Mouse (Mus musculus) CD4-positive, CD25-positive, alpha-beta regulatory T cell, adult 4 months (primary cell): ENCODE measurements around the gene Gm10563. TPM values are rescaled to one million over a fixed set of nuclear protein-coding genes. Genes with fewer than 3 reads are reported as not detected.
"Not testable (repeated sequence)": the region's sequence is repeated elsewhere in the genome, so short reads cannot be mapped to it uniquely, and the experiment has no call there.

ENCODE experiments used
- ATAC-seq: one replicate; pipeline ENCODE4 v1.8.0; 2017
- polyA plus RNA-seq, 2 experiments: library from polyadenylated mRNA; unstranded; fragments of 100-300 nt; shearing (Covaris generic); gene quantifications; one replicate each; pipeline ENCODE4 v1.2.1; 2017

The Gm10563 gene
- polyA plus RNA-seq, 2 experiments from 2014 or later, result not detected

DNA sequence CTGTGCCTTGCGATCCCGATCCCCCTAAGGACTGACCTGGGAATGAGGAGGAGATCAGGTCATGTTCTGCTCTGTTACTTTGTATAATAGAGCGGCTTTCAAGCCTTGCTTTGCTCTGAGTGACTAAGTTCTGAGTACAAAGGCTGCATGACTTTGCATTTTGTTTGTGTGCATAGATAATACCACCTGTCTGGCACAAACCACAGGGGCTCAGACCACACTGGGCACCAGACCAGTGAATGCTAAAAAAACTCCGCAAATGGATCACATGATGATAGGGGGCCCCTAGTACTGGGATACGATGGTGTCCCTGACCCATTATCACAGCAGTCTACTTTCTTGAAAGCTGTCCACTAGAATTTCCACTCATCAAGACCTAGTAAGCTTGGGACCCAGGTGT lies 48.6 kb downstream of the Gm10563 start:
- no peak for ATAC-seq

DNA sequence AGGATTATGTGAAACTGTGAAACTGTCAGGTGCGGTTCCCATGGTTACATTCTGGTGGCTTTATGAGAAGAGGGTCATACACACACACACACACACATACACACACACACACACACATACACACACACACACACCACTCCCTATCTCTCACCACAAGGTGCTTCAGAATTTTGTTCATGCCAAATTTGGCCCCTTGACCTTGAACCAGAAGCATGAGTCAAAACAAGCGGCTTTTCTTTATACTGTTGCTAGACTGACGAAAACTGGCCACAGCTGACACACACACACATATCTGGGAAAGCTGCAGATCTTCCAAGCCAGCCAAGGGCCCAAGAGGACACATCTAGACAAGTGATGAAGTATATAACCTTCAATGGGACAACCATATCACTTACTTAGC lies 49.4 kb downstream of the Gm10563 start:
- no peak for ATAC-seq

DNA sequence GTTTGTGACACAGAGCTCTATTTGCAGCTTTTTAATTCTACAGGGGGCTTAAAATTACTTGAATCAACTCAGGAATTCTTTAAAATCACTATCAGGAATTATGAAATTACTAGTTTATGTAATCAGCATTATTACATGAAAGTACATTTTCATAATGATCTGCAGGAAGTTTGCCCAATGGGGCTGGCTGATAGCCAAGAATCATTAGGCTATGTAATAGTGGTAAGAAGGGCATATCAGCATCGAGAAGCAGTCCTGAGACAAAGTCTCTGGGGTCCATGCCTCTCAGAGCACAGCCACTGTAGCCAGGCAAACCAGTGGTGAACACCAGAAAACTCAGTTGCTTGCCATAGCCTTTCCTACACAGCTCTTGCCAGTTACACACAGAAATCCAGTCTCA lies 51.4 kb downstream of the Gm10563 start:
- ATAC-seq, result no peak

DNA sequence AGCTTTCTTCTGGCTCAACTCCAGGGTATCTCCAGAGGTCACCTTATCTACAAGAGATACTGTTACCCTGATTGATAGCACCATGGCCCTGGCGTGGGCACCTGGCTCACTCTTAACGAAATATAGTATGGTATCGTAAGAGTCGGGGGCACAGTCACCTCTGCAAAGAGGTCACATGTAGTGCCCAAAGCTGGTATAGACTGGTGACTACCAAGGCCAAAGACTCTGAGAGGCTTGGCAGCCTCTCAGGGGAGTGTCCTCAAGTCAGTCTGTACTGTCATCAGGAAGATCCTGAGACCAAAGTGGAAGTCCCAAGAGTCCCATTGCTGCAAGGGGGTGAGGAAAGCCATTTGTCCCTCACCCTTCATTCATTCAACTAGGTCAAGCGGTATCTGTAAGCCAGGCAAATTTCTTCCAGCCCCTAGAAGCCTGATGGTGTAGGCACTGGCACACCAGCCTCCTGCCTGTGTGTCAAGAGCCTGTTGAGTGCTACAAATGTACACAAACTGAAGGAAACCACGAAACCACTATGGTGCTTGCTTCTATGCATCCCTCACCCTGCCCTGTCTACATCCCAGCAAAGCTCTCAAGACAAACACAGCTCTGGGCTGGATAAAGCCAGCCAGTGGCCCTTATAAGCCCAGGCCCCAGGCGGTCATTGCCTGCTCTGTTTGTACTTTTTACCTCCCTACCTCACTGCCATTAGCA lies 54.0 kb downstream of the Gm10563 start:
- no peak for ATAC-seq

DNA sequence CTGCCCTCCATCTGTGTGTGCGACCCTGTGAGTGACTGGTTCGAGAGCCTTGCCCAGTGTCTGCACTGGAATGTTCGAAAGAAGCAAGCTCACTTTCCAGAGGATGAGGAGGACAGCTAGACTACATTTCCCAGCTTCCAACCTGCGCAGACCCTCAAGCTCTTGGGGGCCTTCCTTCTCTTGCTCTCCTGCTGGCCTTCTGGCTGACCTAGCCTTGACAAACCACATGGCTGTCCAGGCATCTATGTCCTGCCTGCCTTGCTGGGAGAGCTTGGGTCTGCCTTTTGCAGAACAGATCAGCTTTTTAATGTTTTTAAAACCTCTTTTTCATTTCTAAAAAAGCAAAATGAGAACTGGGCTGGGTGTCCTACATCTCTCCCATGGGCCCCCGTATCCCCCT lies 55.9 kb downstream of the Gm10563 start:
- ATAC-seq, result no peak

DNA sequence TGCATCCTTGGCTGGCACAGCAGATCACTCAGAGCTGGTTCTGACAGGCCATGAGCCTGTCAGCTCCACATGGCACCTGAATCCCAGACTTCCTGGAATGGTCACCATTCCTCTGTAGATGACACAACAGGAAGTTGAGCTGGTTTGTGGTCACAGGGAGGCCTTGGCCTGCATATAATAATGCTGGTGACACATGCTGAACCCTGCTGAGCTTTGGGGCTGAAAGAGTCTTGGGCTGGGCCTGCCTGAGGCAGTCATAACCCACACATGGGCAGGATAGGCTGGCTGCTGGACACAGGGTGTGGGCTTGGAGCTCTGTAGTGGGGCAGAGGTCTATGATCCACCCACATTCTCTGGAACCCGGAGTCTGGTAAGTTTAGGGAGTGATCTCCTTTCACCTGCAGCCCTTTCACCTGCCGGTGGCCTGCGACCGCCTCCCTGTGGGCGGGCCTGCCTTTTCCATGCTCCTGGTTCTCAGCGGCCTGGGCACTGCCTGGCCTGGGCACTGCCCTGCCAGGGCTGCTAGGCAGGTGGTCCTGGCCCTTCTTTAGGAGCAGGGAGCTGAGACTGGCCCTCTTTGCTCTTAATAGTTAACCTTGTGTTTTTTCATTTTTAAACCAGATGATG lies 62.8 kb downstream of the Gm10563 start:
- ATAC-seq, result peak; percentile 34

DNA sequence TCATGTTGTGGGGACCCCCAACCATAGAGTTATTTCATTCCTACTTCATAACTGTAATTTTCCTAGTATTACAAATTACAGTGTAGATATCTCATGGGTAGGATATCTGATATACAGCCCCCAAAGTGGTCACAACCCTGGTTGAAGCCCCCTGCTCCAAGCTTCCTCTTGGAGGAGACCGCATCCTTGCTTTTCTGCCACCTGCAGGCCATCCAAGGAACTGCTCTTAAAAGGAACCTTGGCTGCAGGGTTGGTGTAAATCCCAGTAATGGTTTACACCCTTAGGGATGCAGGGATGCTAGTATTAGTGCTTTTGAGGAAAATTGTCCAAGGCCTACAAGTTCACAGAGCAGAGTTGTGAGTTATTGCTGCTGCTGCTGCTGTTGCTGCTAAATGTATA lies 64.8 kb downstream of the Gm10563 start:
- no peak for ATAC-seq

DNA sequence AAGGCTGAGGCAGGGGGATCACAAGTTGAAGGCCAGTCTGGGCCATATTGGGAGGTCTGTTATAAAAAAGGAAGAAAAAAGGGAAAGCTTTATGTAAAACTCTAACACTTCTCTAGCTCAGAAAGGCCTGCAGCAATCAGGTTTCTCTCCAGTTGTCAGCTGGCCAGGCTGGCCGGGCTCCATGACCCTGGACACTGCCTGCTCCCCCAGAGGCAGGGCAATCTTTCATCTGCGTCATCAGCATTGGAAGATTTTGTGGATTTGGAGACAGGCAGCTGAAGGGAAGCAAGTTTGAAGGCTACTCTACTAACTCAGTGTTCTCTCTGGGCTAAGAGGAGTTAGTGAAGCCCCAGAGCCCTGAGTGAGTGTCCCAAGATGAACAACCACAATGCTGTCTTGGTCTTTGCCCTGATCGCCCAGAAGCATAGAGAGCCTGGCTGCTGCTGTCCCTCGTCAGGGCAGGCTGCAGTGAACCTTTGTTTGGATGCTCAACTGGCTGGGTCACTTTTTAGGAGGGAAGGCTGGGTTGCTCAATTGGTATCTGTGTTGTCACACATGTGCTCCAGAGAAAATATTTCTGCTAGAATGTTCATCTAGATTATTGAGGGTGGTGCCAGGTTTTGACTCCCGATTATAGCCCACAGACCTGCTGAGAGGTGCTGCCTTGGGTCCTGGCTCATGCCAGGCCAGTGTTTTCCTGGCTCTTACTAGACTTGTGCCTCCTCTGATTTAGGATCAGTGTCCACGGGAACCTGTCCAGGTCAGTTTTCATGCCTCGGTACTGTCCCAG lies 66.7 kb downstream of the Gm10563 start:
- ATAC-seq, result no peak

DNA sequence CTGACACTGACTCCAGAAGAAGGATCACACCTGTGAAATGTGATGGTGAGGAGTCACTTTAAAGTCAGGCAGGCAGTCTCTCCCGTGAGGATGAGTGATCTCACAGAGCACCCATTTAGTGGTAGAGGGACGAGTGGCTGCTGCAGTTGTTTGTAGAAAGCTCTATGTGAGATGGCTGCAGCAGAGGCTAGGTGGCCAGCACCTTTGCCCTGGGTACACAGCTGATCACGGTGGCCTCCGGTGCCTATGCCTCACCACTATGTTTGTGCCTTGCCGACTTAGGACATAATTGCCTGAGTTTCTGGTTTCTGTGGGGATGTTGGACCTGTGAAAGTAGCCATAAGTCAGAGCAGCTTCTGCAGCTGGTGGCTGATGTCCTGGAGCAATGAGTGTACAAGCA lies 67.5 kb downstream of the Gm10563 start:
- ATAC-seq, result no peak

DNA sequence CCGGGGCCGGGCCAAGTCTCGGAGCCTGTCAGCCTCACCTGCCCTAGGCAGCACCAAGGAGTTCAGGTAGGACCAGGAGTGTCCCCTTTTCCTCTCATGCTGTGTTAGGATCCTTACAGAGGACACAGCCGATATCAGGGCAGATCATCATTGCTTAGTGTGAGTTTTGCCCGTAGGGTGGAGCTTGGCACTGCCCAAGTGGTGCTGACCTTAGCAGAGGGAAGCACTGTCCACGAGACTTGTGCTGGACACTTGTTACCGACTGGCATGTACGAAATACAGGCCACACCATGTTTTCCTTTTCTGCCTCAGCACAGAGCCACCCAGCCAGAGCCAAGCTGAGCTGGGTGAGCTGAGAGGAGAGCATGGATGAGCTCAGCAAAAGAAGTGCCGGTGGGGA lies 68.1 kb downstream of the Gm10563 start:
- no peak for ATAC-seq

DNA sequence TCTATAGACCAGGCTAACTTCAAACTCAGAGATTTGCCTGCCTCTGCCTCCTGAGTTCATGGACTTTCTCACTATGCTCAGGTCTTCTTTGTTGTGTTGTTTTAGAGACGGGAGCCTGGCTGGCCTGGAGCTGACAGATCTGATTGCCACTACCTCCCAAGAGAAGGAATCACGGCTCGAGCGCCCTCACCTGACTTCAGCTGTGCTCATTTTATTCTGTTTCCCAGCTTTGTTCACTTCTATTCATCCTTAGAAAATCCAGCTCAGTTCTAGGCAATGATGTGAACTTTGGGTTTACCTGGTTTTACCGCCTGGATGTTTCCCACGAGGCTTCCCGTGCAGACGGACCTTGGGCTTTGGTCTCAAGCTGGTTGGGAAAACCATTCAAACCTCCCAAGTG lies 69.7 kb downstream of the Gm10563 start:
- no peak for ATAC-seq

DNA sequence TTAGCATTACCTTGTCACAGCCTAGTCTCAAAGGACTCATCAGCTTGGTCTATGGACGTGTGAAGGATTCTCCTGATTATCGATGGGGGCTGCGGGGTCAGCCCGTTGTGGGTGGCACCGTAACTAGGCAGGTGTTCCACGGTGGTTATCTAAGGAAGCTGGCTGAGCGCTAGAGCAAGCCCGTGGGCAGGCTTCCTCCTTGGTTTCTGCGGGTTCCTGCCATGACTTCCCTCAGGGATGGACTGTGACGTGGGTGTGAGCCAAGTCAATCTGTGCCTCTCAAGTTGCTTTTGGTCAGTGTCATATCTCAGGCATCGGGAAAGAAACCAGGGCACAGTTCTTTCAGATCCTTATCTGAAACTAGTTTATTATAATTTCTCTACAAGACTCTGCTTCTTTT lies 70.3 kb downstream of the Gm10563 start:
- no peak for ATAC-seq

DNA sequence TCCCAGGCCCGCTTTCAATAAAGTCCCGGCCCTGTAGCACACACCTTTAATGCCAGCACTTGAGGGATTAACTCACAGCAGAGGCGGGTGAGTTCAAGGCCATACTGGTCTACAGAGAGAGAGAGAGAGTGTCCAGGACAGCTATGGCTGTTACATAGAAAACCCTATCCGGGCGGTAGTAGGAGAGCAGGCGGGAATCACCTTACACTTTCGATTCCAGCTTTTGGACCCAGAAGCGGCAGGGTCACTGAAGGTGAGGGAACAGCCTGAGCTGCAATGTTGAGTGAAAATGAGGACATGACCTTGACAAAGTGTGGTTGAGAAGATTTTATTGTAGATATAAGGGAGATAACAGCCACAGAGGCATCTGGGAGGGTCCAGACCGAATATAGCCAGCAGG lies 71.3 kb downstream of the Gm10563 start:
- no peak for ATAC-seq

DNA sequence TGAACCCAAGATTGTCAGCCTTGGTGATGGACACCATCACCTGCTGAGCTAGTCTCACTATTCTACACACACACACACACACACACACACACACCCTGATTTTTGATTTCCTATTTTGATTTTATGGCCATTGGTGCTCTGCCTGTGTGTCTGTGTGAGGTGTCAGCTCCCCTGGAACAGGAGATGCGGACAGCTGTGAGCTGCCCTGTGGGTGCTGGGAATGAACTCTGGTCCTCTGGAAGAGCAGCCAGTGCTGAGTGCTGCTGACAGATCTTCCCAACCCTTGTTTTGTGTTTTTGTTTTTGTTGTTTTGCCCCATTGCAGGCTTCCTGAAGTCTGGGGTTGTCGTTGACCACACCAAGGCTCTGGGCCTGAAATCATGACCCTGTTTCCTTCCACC lies 72.1 kb downstream of the Gm10563 start:
- no peak for ATAC-seq

DNA sequence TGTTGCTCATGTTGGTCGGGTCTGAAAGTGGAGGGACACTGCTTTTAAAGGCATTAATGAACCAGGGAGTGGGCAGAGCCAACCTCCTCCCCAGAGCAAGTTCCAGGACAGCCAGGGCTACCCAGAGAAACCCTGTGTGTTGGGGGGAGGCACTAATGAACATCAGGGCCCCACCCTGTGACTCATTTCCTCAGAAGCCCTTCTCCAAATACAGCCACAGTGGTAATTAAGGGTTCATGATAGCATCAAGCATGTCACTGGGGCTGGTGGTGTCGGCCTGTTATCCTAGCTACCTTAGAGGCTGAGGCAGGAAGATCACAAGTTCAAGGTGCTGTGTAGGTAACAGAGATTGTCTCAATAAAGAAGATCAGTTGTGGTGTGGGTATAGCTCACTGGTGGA lies 73.8 kb downstream of the Gm10563 start:
- ATAC-seq, result peak; percentile 39

DNA sequence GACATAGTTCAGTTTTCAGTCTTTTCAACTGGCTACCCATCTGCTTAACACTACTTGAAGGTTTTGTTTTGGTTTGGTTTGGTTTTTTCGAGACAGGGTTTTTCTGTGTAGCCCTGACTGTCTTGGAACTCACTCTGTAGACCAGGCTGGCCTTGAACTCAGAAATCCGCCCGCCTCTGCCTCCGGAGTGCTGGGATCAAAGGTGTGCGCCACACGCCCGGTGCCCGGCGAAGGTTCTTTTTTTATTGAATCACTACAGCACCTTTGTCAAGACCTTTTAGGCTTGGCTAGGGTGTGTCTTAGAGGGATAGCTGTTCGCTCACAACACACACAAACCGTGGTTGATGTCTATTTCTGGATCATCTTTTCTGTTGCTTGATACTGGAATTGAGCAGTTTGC lies 74.9 kb downstream of the Gm10563 start:
- ATAC-seq, result not testable (repeated sequence)

DNA sequence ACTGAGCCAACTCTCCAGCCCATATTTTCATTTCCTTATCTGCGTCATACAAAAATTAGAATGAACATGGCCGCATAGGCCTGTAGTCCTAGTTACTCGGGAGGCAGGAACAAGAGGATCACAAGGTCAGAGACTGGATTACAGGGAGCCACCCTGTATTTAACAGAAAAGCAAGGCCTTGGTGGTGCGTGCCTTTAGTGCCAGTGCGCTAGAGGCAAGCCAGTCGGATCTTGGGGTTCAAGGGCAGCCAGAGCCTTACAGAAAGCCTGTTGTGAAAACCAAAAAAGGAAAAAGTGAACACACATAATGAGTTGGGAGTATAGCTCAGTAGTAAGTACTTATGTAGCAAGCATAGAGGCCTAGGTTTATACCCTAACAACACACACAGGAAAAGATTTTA lies 75.4 kb downstream of the Gm10563 start:
- ATAC-seq, result no peak

DNA sequence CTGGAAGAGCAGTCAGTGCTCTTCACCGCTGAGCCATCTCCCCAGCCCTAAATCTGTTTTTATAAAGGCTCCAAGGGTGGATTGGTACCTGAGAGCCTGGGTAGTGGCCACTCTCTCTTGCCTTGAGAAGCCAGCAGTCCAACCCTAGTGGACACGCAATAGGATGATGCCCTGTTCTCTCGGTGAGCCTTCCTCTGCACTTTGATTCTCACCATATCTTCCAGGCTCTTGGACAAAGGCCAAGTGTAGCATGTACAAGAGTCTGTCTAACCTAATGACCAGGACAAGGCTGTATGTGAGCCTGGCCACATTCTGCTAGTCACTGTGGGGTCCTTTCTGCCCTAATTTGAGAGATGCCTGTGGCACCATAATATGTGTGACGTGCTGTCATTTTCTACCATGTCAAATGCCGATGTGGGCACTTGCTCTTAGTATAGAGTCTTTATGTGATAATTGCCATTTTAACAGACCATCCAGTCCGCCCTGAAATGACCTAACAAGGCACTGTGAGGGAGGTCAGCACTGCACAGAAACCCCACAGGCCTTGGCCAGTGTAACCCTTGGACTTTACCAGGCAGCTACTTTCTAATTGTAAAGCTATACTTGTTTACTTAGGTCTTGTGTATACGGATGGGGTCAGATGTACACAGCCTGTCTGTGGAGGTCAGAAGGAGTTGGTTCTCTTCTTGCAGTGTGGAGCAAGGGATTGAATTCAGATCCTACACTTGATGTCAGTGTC lies 76.4 kb downstream of the Gm10563 start:
- no peak for ATAC-seq

DNA sequence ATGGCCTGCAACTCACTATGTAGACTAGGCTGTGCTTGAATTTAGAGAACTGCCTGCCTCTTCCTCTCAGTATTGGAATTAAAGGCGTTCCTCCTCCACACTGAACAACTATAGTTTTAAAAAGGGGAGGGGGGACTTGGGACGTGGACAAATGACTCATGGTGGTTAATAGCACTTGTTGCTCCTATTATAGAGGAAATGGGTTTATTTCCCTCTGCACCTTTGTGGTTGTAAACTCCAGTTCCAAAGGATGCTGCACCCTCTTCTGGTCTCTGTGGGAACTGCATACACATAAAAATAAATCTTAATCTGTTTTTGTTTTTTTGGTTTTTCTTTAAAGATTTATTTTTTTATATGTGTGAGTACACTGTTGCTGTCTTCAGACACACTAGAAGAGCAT lies 77.0 kb downstream of the Gm10563 start:
- ATAC-seq, result peak; percentile 46

DNA sequence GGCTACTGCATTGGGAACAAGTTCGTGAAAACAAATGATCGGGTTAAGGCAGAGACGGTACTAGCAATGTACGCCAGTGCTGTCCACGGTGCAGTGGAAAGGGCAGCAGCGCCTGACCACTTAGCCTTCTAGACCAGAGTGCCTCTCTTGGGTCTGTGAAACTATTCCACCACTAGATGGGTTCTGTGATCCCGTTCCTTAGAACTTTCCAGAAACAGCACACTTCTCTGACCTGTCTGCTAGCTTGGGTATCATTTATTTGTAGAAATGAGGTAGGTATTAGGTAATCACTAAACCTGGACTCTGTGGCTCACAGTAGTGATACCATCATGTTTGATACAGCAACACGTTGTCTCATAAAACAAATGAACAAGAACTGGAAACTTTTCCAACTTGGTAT lies 78.7 kb downstream of the Gm10563 start:
- ATAC-seq, result no peak
